Mouse (Mus musculus) common myeloid progenitor, adult 5-6 weeks (primary cell): ENCODE data around the gene Adgrv1. TPM values are rescaled to one million over a fixed set of nuclear protein-coding genes. Genes with fewer than 3 reads are reported as not detected.

Experiments used
- ATAC-seq: replicated peaks from 2 replicates; pipeline ENCODE4 v1.8.0; 2016; ENCODE audit warnings: low read depth, mild to moderate bottlenecking, moderate TSS enrichment, inconsistent platforms; ENCODE audit not compliant: poor library complexity, severe bottlenecking
- total RNA-seq: library from RNA; stranded (forward); fragments of 200-1000, 187-1606 nt; gene quantifications from 2 replicates; pipeline ENCODE4 v1.2.3, GENCODE M21; 2017

Adgrv1 gene
- total RNA-seq, 1 experiment from 2014 or later: not detected

DNA sequence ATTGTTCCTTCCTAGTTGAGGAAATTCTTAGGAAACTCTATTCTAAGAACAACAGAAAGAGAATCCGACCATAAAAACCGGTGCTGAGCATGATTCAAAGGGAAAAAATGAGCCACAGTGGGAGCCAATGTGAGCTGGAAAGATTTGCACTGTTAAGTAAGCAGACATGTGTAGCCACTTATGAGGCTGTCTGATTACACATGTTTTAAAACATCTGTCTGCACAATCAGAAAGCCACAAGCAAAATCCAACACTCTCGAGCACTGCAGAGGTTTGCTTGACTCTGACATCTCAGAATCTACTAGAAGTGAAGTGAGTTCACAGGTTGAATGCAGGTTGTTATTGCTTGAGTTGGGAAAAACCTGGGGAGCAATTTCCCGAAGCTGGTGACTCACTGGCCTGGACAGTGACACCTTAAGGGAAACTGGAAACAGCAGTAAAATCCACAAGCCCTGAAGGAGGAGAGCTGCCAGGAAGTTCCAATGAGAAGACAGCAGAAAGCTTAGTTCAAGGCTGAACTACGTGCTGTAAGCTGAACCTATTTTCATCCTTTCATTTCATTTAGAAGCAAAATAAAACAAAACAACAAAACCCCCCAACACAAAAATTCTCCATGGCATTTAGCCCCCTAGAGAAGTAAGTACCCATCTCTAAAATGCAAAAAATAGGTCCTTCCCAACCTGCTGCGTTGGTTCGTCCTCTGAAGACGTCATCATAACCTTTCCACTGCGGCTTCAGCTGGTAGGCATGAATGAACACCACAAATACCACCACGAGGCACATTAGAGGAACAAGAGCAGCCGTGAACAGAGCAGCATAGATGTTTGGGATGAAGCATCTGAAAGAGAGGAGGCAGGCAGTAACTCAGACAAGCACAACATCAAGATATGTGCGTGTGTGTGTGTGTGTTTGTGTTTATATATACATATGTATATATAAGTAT lies 450.7 kb downstream of the Adgrv1 start:
- ATAC-seq: no peak

DNA sequence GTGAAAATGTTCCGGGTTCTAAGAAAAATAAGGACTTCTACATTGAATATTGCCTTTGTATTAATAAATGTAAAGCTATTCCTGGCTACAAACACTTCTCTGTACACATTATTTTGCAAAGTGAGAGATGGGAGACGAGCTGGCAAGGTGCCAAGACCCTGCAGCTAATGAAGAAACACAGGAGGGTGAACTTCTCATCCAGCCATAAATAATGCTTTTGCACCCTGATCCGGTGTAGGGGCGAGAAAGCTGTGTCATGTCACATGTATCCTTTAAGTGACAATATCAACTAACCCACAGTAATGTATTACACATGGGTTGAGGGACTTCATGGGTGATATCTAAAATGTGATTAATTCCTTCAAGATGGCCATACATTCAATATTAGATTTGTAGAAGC lies 451.5 kb downstream of the Adgrv1 start:
- no peak for ATAC-seq

DNA sequence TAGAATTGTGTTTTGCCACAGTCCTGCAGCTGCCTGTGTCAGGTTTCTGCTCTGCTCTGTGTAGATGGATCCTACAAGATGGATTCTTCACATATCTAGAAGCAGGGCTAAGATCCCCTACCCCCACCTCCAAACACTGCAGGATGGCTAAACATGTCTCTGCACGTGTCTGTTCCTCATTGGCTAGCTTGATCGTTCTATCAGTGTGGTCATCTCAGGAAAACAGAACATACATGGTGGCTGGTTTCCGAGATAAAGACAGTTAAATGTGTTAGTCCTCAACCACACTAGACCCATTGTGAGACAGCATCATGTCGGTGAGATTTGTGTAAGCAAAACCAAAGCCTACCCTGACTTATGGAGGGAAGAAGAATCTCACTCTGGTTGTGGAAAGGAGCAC lies 456.1 kb downstream of the Adgrv1 start:
- ATAC-seq: peak; percentile 84

DNA sequence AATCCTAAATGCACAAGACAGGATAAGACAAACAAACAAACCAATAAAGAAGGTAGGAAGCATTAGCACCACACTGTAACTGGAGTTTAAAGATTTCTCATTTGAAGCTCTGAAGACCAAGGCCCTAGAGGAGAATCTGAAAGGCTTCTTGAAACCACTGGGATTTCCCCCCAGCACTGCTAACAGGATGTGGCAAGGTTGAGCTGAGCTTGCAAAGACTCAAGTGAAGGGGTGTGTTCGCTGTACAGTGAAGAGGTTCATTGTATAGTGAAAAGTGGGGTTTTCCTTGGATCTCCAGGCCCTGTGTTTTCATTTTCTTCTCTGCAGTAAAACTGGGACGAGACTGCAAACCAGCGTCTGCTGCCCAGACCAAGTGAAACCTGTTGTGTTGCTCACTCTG lies 456.9 kb downstream of the Adgrv1 start:
- peak; percentile 85 for ATAC-seq

DNA sequence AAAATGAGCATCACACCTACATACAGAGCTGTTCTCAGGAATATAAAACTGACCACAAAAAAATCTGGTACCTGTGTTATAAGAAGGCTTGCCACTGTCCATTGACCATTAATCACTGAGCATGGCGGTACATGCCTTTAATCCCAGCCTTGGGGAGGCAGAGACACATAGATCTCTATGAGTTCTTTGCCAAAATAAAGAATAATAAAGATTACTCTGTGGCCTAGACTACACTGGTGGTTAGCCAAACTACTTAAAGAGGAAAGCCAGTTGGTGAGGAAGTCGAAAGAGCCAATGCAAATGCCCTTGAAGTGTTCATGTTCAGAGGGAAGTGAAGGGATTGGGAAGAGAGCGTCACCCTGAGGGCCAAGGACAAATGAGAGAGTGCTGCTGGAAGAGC lies 461.8 kb downstream of the Adgrv1 start:
- no peak for ATAC-seq

DNA sequence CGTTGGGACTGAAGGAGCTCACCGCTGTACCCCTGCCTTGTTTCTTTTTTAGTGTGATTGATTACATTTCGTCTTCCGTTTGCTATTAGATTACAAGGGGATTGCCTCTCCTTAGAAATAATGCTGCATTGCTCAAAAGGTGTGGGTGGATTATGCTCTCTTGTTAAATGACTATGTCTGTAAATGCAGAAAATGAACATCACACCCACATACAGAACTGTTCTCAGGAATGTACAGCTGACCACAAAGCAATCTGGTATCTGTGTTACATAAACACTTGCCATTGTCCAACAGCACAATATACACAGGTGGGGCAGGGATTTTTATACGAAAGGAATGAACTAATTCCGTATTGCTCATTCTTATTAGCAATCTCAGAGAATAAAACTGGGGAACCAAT lies 465.5 kb downstream of the Adgrv1 start:
- ATAC-seq: no peak

DNA sequence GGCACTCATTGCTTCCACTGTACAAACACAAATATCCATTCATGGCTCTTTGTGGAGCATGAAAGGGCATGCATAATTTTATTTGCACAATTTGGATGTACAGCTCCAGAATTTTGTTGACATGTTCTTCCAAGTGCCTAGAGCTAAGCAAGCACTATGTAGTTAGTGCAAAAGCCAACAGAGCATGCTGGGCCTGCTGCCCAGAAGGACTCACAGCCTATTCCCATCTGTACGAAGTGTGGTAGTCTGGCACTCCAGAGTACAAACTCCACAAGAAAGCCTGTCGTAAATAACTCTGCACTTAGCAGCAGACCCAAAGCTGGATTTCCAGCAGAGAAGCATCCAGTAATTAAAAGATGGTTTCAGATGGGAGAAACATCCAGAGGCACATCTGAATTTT lies 473.1 kb downstream of the Adgrv1 start:
- ATAC-seq: no peak

DNA sequence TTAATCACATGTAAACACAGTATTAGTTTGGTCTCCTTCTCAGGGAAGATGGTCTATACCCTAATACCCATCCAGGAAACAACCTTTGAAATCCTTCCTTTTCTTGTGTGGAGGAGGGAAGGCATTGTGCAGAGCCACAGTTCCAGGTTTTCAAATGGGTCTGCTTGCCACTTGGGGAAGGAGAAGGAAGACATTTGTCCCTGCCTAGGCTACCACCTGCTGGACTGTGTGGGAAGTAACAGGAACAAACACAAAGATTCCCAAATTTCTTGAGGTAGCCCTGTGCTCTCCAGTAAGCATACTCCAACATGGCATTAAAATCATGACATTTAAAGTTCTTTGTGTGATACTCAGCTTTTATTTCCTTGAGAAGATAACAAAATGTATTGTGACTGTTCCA lies 477.6 kb downstream of the Adgrv1 start:
- peak; percentile 83 for ATAC-seq

DNA sequence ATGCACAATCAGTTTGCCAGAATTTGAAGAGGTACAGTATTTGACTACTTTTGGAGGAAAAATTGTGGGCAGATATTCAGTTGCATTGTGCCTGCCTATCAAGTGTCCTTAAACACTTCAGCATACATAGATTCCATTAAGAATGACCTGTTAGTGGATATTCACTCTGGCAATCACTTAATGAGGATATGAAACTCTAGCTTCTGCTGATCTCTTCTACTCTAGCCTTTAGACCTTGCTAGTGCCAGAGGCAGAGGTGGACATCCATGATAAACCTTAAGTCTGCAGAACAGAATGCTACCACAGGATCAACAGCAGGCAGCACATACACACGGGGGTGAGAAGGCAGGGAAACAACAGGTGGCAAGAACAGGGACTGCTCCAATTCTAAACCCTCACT lies 488.5 kb downstream of the Adgrv1 start:
- ATAC-seq: no peak

DNA sequence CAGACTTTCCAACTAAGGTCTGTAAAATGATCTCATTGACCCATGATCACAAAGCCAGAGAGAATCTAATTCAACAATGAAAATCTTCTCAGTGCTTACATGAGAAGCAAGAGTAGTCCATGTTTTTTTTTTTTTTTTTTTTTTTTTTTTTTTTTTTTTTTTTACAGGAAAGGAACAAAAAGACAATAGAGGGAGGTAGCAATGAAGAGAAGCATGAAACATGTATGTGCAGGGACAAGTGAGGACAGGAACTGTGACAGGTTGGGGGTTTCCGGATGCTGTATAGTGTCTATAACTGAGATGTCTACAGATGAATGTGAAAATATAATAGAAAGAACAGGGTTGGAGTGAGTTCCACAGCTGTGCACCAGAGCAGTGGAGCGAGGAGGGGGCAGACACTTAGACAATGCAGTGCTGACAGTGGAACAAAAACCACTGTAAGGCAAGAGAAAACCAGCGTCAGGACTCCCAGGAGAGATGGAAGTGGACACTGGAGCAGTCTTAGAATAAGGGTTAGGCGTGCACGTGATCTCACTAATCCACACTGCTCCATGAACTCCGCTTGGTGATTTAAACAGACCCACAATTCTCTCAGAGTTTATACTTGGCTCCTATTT lies 490.6 kb downstream of the Adgrv1 start:
- ATAC-seq: no peak

DNA sequence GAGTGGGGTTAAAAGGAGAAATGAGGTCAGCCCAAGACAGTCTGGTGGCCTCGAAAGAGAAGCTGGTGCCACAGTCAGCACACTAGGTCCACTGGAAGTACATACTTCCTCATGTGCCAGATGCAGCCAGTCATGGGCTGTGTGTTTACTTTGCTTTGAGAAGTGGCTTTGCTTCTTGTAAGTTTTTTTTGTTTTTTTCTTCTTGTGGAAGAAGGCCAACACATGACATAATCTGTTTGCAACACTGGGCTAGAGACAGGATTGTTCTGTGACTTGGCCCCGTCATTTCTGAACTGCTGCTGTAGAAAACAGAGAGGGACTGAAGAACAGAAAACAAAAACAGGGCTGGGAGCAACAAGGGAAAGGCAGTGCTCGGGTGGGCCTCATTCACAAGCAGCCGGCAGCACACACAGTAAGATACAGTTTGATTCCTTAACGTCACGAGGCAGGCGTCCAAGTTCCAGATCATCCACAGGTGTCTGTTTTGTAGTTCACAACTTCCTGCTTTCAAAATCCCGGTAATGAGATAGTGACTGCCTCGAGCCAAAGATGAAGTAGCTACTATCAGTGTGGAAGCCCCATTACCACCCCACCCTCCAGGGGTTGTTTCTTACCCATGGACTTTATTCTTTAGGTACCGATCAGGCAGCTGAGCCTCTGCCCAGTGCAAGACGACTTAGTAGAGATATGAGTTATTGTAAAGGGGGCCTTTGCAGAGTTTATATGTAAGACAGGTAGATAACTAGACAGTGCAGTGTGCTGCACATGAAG lies 496.1 kb downstream of the Adgrv1 start:
- ATAC-seq: peak; percentile 94

DNA sequence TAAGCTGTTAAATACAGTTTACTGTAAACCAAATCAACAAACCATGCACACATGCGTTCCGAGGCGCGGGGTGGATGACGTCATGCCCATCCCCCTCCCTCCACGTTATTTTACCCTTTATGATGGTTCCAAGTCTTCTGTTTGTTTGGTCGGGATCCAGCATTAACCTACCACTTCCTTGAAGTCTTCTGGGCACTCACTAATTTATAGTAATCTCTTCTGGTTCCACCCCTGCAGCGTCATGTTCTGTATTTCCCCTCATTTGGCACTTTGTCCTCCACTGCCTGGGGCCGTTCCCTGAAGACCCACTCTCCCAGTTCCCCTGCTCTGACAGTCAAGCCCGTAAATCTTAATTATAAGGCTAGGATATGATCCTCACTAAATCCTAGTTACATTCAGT lies 497.0 kb downstream of the Adgrv1 start:
- ATAC-seq: no peak

DNA sequence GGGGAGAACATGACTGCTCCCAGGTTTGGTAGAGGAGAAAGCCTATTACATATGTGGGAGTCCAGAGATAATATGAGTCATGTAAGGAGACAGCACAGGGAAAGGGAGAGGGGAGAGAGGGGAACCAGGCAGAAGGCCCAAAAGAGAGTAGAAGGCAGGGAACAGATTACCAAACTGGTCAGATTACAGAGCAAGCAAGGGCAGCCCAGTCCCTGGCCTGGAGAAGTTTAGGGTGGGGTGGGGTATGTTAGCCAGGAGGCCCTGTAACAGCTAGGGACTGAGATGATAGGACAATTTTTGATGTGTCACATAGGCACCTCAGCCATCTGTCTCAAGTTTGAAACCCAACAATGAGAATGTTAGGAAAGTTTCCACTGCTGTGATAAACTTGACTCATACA lies 498.5 kb downstream of the Adgrv1 start:
- no peak for ATAC-seq

DNA sequence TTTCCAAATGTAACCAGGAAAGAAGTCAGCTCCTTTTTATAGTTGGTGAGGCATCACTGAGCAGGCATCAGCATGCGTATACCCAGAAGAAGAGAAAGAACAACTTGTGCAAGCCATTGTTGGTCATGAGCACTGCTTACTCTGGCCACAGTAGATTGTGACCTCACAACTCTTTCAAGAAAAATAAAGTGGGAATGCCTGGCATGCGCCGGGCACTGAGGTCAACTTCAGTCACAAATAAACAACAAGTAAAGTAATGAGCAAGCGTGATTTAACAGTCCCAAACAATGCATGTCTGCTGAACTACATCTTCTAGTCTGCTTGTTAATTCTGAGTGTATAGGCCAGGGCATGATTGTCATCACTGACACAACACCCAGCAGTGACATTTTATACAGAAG lies 499.6 kb downstream of the Adgrv1 start:
- no peak for ATAC-seq

DNA sequence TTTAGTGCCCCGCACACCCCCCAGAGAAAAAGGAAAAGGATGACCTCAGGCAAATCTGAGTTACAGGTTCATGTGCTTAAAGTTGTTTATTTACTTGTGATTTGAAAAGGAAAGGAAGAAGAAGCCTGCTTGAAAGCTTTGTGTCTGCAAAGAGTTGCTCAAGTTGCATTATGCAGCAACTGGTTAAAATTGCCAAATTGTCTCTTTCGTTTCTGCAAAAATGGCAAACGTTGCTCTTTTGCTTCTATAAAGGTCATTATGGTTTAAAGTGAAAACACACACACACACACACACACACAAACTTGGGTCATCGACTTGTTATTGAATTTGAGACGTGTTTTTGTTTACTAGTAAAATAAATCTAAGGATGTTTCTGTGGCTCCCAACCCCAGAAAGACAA lies 500.3 kb downstream of the Adgrv1 start:
- ATAC-seq: no peak

DNA sequence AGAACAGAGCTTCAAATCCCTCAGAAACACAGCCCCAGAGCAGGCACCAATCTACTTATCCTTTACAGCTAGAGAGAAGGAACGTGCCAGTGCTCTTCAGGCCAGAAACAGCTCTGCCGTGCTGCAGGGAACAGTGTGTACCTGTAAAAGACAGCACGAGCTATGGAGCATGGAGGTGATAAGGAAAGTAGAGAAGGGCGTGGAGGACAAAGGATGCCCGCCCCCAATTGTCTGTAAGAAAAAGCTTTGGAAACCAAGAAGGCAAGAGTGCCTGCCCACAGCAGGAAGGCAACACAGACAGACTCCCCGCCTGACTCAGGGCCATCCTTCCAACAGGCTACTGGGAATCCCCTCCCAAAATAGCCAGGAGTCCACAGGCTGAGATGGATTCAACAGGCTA lies 501.1 kb downstream of the Adgrv1 start:
- ATAC-seq: no peak

DNA sequence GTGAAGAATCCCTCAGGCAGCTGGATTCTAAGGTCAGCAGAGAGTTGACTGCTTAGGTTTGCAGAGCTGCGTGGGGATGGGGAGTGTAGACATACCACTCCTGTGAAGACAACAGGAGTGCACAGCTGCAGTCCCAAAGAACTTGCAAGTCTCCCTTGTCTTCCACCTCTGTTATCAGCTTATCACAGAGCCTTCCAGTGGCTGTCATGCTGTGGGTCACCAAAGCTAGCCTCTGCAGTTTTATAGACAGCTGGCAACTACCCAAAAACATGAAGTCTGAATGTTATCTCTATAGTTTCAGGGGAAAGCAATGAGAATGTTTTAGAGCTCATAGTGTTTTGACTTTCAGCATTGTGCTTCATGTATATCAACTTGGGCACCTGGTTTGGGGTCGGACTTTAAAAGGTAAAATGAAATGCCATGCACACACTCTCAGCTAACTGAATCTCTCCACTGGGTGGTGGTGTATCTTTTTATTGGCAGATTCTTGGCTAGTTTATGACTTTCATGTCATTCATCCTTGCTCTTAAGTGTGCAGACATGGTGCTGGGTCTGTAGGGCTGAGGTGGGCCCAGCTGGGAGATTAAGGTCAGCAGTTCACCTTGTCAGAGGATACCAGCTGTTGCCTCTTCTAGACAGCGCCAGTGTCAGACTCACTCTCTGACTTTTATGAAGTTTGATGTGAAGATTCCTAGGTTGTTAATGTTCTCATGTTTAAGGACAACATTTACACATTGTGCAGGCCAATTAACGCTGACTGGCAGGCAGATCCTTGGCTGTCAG lies 502.0 kb downstream of the Adgrv1 start:
- ATAC-seq: peak; percentile 57

DNA sequence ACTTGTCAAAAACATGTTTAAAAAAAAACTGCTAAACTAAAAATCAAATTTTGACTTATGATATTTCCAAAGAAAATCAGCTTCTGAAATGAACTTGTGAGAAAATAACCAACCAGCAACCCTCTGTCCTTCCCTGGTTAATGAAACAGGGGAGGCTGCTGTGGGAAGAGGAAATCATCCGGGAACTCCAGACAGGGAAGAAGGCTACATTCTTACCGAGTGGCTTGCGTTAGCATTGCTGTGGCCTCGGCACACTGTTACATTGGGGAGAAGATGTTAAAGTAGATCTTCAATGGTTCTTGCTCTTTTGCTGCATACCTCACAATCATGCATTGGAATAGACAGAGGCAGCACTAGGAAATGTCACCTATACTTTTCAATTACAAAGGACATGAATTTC lies 507.1 kb downstream of the Adgrv1 start:
- ATAC-seq: no peak

DNA sequence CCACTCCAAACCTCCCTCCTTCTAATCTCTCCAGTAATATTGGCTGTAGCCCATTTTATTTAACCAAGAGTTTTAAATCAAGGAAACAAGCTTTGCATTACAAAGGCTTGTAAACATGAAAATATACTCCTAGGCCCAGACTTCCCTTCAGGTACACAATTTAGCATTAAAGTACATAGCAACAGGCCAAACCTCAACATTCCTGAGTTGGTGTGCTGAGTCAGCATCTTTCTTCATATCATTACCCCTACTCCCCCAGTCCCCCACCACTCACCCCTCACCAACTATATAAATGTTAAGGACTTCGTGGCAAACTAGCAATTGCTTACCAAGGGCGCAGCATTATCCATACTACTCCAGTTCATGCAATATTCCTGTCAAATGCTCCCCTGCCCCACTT lies 510.7 kb downstream of the Adgrv1 start:
- ATAC-seq: no peak

DNA sequence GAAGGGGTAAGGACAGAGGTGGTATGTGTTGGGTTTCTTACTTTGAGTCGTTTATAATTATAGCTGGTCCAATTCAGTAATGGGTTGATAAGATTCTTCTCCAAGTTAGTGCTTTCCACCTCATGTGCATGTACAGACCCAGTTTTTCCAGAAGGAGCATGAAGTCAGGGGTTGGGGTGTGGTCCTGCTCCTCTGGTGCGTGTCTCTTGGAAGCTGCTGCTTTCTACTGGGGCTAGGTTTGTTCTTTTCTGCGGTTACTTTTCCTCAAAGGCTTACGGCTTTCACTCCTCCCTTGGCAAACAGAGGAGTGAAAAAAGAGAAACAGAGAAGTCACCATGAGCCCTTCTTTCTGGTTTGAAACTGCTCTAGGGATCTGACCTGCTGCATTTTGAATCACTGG lies 522.5 kb downstream of the Adgrv1 start:
- no peak for ATAC-seq
